Mouse (Mus musculus): ENCODE measurements around the gene Tas1r3.

Tas1r3 gene

DNA sequence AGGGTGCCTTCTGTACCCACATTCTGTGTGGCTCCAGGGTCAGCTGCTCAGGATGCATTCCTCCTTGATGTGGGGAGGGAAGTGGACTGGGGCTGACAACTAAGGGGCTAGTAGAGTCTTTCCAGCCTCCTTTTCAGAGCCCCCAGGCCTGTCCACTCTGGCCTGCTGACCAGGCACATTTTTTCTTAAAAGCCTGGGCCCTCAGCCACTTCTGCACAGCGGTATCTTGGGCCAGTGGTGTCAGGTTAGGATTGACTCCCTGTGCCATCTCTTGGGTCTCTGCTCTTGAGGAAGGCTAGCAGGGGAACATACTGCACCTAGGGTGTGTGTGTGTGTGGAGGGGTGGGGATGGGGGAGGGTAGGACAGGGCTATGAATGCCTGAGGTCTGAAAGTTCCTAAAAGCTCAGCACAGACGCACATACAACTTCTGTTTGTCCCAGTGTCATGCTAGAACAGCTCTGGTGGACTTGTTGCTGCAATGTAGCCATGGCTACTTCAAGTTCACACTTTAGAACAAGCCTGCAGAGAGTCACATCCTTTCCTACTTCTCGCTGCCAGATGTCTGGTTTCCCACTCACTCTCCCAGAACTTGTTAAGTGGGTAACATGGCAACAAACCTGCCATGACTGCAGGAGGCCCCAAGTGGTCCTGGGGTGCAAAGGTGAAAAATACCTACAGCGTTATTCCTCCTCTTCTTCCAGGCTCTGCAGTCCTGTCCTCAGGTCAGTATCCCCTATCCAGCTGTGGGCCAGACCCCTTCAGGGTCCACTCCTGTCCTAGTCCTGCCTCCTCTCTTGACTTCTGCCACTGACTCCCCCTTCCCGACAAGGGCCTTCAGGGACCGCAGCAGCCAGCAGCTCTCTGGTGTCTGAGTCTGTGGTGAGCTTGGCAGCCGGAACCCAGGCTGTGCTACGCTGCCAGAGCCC, 22.8 kb downstream of the Tas1r3 start:
- DNase-seq, result no peak

DNA sequence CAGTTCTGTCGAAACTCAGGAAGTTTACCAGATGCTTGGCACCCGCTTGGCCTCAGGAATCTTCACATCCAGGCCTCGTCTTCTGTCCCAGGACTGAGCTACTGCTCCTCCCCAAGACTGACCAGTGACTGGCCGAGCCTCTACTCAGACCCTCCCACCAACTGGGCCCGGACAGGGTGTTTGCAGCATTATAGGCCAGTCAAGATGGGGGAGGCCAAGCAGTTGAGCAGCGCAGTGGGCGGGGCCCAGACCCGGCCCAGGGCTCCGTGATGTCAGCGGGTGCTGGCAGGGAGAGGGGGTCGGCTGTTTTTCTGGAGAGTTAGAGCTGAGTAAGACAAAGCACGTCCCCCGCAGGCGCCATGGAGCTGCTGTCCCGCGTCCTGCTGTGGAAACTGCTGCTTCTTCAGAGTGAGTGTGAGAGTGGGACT, 23.7 kb downstream of the Tas1r3 start, which contains the start of gene Mxra8:
Mxra8 (plus strand) TSS at position 198 of the 428 bp plus-strand sequence.
- DNase-seq, result no peak

- DNase-seq, result no peak
Measured at GRCm38 (mm10) chr4:155838187-155839153, 24.7 kb downstream of the Tas1r3 start.

- no peak for DNase-seq
Measured at GRCm38 (mm10) chr4:155837404-155838010, 25.7 kb downstream of the Tas1r3 start.

- DNase-seq, result peak; percentile 75
Measured at GRCm38 (mm10) chr4:155833836-155834235, 29.3 kb downstream of the Tas1r3 start.

DNA sequence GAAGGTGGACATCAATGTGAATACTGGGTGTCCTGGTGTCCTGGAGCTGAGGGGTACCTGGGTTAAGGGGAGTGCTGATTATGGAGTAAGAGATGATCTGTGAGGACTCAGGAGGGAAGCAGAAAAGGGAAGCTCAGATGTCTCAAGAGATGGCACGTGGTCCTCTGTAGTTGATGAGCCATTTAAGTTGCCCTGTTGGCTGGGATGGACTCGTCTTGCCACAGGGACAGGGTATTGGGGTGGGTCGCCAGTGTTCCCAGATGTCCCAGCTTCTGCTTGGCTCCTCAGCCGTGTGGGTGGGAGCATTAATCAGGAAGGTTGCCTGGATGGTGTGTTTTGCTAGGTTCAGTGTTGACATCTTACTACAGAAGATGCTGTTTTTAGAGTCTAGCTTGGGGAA, 29.9 kb downstream of the Tas1r3 start:
- no peak for DNase-seq

DNA sequence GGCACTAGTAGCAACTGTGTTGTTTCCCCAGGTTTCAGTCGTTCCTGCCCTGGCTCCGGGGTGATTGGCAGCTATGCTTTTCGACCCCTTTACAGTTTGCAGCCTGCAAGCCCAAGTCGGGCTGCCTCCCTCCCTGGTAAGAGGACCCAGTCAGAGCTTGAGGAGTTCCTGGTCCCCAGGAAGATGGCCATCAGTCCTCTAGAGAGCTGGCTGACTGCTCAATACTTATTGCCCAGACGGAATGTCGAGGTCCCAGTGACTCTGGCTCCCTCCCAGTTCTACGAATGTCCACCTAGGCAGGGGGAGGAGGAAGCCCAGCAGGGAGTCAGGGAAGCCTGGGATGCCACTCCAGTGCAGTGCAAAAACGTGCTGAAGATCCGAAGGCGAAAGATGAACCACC, 30.8 kb downstream of the Tas1r3 start:
- DNase-seq, result no peak

DNA sequence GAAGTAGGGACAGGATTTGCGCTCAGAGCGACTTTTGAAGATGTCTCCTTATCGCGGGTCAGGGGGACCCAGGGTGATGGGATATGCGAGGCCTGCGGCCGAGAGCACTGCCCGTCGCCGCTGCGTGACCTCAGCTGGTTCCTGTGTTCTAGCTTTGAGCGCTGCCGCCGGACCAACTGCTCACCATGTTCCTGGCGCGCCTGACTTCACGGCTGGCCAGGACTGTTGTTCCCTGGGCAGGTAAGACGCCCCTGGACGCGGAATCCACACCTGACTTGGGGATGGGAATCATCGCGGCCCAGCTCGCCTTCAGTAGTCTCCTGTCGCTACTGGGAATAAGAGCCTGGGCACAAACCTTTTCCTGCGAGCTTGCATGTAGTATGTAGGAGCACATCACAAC, 31.3 kb downstream of the Tas1r3 start:
- DNase-seq, result no peak

- peak; percentile 97 for DNase-seq
Measured at GRCm38 (mm10) chr4:155831205-155831766, 31.9 kb downstream of the Tas1r3 start, which contains the start of gene Aurkaip1. Gene Aurkaip1 (plus strand): TSS chr4:155831272.

- DNase-seq, result no peak
Measured at GRCm38 (mm10) chr4:155830596-155830995, 32.6 kb downstream of the Tas1r3 start.

DNA sequence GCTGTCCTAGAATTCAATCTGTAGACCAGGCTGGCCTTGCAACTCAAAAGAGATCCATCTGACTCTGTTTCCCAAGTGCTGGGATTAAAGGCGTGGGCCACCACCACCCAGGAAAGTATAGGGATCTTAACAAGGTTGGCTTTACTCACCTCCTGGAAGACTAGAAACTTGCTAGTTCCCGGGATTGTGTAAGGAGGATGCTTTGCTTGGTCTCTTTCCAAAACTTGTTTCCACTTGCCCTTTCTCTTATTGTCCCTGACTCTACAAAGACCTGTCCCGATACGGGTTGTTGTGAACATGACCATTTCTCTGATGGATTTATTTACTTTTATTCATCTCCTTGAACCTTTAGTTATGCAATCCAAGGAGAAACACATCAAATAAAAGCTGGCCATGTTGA, 33.3 kb downstream of the Tas1r3 start:
- DNase-seq, result no peak

DNA sequence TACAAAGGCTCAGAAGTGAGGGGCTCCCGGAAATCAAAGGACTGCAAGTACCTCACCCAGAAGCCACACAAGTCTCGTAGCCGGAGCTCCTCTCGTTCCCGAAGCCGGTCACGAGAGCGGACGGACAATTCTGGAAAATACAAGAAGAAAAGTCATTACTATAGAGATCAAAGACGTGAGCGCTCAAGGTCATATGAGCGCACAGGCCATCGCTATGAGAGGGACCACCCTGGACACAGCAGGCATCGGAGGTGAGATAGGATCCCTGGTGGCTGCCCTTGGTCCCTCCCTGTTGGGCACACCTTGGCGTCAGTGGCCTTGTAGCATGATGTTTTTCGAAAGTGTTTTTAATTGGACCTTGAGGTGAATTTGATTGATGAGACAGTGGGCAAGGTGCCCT, 39.7 kb downstream of the Tas1r3 start:
- no peak for DNase-seq

GRCm38 (mm10) chr4:155821025-155821424, 42.1 kb downstream of the Tas1r3 start:
- DNase-seq, result no peak

DNA sequence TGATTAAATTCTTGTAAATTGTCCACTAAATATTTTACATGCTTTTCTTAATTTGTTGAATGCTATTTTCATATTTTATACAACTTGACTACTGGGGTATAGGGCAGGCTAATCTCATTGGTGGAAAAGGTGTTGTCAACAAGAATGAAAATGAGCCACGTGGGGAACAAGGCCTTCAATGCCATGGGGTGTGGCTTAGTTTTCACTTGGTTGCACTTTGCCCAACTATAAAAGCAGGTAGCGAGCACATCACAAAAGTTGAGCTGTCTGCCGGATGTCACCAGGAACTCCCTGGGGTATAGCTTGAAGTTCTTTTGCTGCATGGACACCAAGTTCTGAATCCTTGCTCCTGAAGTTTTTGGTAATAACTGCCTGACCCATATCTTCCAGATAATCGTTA, 45.6 kb downstream of the Tas1r3 start:
- no peak for DNase-seq

DNA sequence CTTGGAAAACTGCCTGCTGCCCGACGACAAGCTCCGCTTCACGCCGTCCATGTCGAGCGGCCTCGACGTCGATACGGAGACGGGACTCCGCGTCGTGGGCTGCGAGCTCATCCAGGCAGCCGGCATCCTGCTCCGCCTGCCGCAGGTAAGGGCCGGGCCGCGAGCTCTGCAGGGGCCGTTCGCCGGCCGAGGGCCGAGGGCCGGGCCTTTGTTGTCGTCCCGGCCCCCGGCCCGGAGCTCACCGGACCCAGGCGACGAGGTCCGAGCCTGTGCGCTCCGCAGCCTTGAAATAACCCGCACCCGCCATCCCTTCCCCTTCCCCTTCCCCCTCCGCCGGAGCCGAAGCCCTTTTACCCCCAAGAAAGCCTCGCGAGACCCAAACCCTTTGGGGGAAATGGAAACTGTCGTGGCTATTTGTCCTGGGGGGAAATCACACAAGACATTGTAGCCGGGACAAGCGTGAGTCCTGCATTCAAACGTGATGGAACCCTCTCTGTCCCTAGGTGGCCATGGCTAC, 50.4 kb downstream of the Tas1r3 start:
- DNase-seq, result peak; percentile 44

DNA sequence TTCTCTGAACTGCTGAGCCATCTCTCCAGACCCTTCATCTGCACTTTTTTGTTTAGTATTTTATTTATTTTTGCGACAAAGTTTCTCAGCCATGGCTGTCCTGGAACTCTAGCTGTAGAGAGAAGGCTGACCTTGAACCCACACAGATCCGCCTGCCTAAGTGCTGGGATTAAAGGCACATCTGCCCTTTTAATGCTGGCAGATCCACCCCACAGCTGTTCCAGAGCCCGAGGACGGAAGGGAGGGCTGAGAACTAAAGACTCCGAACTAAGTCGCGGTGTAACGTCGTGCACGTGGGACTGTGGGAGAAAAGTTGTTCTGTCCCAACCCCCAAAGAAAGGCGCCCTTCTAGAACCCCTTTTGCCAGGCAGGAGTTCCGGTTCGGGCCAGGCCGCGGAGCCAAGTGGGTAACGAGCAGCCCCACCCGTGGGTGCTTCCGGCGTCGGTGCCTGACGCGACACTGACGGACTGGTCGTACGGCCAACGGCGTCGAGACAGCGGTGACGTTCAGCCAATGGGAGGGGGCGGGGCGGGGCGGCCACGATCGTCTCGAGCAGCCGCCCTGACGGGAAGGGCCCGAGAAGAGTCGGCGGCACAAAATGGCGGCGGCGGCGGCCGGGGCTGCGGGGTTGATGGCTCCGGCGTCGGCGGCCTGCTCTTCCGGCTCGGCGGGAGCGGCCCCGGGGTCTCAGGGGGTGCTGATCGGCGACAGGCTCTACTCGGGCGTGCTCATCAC, 51.1 kb downstream of the Tas1r3 start, which contains the start of gene Ccnl2:
Ccnl2 (plus strand) TSS at position 561 of the 736 bp plus-strand sequence.
- peak; percentile 94 for DNase-seq
